Mouse (Mus musculus): Measurements from ENCODE around the gene Olfr282.
A peak's percentile ranks its signal among the peaks of the same experiment; 100 is the strongest.

Gene Olfr282

DNA sequence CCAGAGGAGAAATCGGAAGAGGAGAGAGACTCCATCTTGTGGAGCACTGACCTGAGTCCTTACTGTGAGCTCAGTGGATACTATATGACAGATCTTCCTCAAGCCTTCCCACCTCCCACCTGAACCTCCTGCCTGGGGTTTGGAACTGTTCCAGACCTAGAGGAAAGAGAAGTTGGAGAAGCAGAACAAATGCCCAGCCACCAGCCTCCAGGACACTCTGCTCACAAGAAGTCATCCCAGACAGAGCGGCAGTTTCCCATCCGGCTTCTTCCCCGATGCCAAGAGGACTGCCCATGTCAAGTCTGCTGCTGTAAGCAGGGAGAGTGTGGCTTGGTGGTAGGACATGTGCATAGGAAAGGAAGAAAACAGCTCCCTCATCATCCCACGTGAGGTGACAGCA is 45.3 kb downstream of the Olfr282 start:
- DNase-seq = no peak

- no peak for DNase-seq
Measured at GRCm38 (mm10) chr15:98479568-98480102, 48.6 kb downstream of the Olfr282 start.

DNA sequence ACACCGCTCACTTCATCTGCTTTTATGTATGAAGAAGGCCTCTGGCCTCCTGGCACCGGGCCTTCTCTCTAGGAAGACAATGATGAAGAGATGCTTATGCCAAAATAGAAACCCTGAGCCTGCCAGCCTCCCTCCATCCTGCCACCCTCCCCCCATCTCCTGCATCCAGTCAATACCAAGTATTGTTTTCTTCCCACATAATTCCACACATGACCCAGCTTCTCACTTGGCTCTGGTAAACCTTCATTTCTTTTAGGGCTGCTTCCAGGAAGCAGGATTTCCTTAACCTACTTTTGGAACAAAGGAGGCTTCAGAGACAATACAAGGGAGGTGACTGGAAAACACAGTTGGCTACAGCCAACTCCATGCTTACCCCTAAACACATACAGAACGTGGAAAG is 51.7 kb downstream of the Olfr282 start, which contains the start of gene Lalba:
Lalba (minus strand) TSS at position 21 of the 400 bp plus-strand sequence.
- DNase-seq = no peak

- peak; percentile 21 for DNase-seq
Measured at GRCm38 (mm10) chr15:98483907-98484886, 53.2 kb downstream of the Olfr282 start.

DNA sequence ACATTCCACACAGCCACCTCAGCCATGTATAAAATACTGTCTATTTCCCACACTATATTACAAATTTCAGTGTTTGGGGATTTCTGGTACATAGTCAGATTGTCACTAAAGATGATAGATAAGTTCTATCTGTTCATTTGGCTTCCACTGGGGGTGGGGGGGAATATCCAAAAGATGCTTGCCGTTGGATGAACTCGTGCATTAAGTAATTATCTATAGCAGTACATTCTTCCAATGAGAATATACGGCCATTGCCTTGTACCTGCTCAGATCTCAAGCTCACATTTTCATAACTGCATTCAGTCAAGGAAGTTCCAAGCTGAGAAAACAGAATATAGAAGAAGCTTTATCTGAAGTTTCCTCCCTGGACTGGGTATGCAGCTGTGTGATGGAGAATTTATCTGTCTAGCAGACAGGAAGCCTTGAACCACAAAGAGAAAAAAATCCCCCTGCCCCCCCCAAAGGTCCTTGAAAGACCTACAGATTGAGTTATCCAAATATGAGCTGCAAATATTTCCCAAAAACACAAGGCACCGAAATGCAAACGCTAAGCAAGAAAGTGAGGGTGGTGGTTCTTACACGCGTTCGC is 55.5 kb downstream of the Olfr282 start:
- no peak for DNase-seq
